Comparison of ENCODE assay signal across 27 mouse cellular contexts in genomic region chr8:123649483-123649882, GRCm38 (mm10). TPM values are rescaled to one million over a fixed set of nuclear protein-coding genes. Genes with fewer than 3 reads are reported as not detected.
DNase-seq lines count a peak whose midpoint lies in the region; ATAC-seq and TF ChIP-seq lines count a peak whose summit lies in the region.
"Had no signal": no experiment of that assay in that cellular context is flagged by ENCODE, and none has a peak within 500 bp of the region (broad histone marks: within the 10 kb centered on the region; RNA-seq: fewer than 3 reads in every experiment).

No protein-coding gene starts in this region.

- ATAC-seq in lung, postnatal 0 days, result no peak
- no peak for ATAC-seq in intestine, postnatal 0 days
- no peak for ATAC-seq in stomach, embryonic 16.5 days (ENCODE audit: insufficient read depth, low FRiP score)
- no peak for ATAC-seq in neural tube, embryonic 15.5 days (ENCODE audit: low FRiP score)
- ATAC-seq: forebrain, embryonic 16.5 days had no signal

- no peaks in the 10 kb centered on the region for H3K27me3 ChIP-seq in lung, postnatal 0 days (replicated peaks; ENCODE audit: insufficient read depth, low read length)
- no peaks in the 10 kb centered on the region for H3K27me3 ChIP-seq in intestine, postnatal 0 days (replicated peaks; ENCODE audit: control insufficient read depth, insufficient read depth, low read length)
- H3K27me3 ChIP-seq in stomach, embryonic 16.5 days (ENCODE audit: control insufficient read depth, insufficient read depth, low read length), result no peaks in the 10 kb centered on the region
- 0 out of 2 replicates have a peak, but pooled peaks cover 7% of the 10 kb centered on the region for H3K27me3 ChIP-seq in neural tube, embryonic 15.5 days (replicated peaks)
- H3K27me3 ChIP-seq: embryonic facial prominence, embryonic 12.5 days; limb, embryonic 15.5 days had no signal

- no peak overlapping the region for H3K4me2 ChIP-seq in lung, postnatal 0 days (replicated peaks; ENCODE audit: low read depth, low read length)
- peak overlapping the region; percentile 45 for H3K4me2 ChIP-seq in intestine, postnatal 0 days (replicated peaks; ENCODE audit: low read depth)
- peak overlapping the region; percentile 19; the same call in 1 of the 2 replicates for H3K4me2 ChIP-seq in stomach, embryonic 16.5 days (ENCODE audit: low read depth, low read length)
- no peak overlapping the region for H3K4me2 ChIP-seq in neural tube, embryonic 15.5 days
- H3K4me2 ChIP-seq: embryonic facial prominence, embryonic 12.5 days; heart, embryonic 13.5 days; hindbrain, embryonic 14.5 days; limb, embryonic 15.5 days; liver, embryonic 13.5 days; midbrain, embryonic 12.5 days had no signal

- TF ChIP-seq CTCF in lung, postnatal 0 days (IDR thresholded peaks at IDR 0.05), result no peak
- no peak for TF ChIP-seq CTCF in intestine, postnatal 0 days (IDR thresholded peaks at IDR 0.05; ENCODE audit: low read depth)

- WGBS in lung, postnatal 0 days, result 41% methylated on average over 12 of the region's 12 CpGs
- WGBS in intestine, postnatal 0 days, result 50% methylated on average over 12 of the region's 12 CpGs
- WGBS in stomach, embryonic 16.5 days, result 58% methylated on average over 12 of the region's 12 CpGs
- 92% methylated on average over 12 of the region's 12 CpGs for WGBS in neural tube, embryonic 15.5 days

- DNase-seq in lung, postnatal 0 days (ENCODE audit: low spot score), result peak; percentile 61
- DNase-seq in lung, postnatal 25 days (ENCODE audit: low spot score), result no peak
- DNase-seq in NIH3T3 (ENCODE audit: low read depth), result peak; percentile 76
- DNase-seq in kidney, adult 18-20 months, result no peak
- DNase-seq: adrenal gland, postnatal 25 days; cerebellum, adult 11-12 months; cerebellum, adult 9-11 months; embryo, embryonic 11 days; heart, postnatal 10 days; kidney, adult 9 months; layer of hippocampus, postnatal 36 days; liver, embryonic 13.5 days; retina, postnatal 1 day; right cerebral cortex, postnatal 14 days; thymus, adult 18-20 months; thymus, postnatal 25 days had no signal

- H3K9me3 ChIP-seq in lung, postnatal 0 days (ENCODE audit: low read length), result no peaks in the 10 kb centered on the region
- no peaks in the 10 kb centered on the region for H3K9me3 ChIP-seq in intestine, postnatal 0 days (ENCODE audit: control insufficient read depth)
- no peaks in the 10 kb centered on the region for H3K9me3 ChIP-seq in stomach, embryonic 16.5 days (replicated peaks; ENCODE audit: control insufficient read depth, low read length)
- H3K9me3 ChIP-seq in neural tube, embryonic 15.5 days (replicated peaks), result no peaks in the 10 kb centered on the region
- H3K9me3 ChIP-seq: embryonic facial prominence, embryonic 12.5 days; heart, embryonic 13.5 days; limb, embryonic 10.5 days; limb, embryonic 15.5 days; liver, embryonic 13.5 days; midbrain, embryonic 12.5 days had no signal

- H3K36me3 ChIP-seq in lung, postnatal 0 days (ENCODE audit: insufficient read depth, low read length), result no peaks in the 10 kb centered on the region
- no peaks in the 10 kb centered on the region for H3K36me3 ChIP-seq in intestine, postnatal 0 days (ENCODE audit: control insufficient read depth, insufficient read depth)
- H3K36me3 ChIP-seq in stomach, embryonic 16.5 days (ENCODE audit: control insufficient read depth, insufficient read depth, low read length), result no peaks in the 10 kb centered on the region
- no peaks in the 10 kb centered on the region for H3K36me3 ChIP-seq in neural tube, embryonic 15.5 days
- H3K36me3 ChIP-seq: embryonic facial prominence, embryonic 12.5 days; G1E; heart, embryonic 13.5 days; limb, embryonic 10.5 days; limb, embryonic 15.5 days; liver, embryonic 13.5 days; midbrain, embryonic 12.5 days had no signal

- H3K4me1 ChIP-seq in lung, postnatal 0 days (ENCODE audit: insufficient read depth, low read depth, low read length), result peaks cover 3% of the 10 kb centered on the region; the same call in 1 of the 2 replicates
- H3K4me1 ChIP-seq in intestine, postnatal 0 days (replicated peaks; ENCODE audit: control insufficient read depth, insufficient read depth, low read length), result no peaks in the 10 kb centered on the region; the same call in 1 of the 2 replicates
- peaks cover 13% of the 10 kb centered on the region for H3K4me1 ChIP-seq in stomach, embryonic 16.5 days (ENCODE audit: control insufficient read depth, insufficient read depth, low read length)
- peaks cover 5% of the 10 kb centered on the region; the same call in 1 of the 2 replicates for H3K4me1 ChIP-seq in neural tube, embryonic 15.5 days

- H3K27ac ChIP-seq in lung, postnatal 0 days (ENCODE audit: low read length), result peak overlapping the region; percentile 58; the same call in 1 of the 2 replicates
- peak overlapping the region; percentile 96; the same call in 1 of the 2 replicates for H3K27ac ChIP-seq in intestine, postnatal 0 days (ENCODE audit: low read depth, low read length)
- H3K27ac ChIP-seq in stomach, embryonic 16.5 days (ENCODE audit: low read length), result no peak overlapping the region
- no peak overlapping the region for H3K27ac ChIP-seq in neural tube, embryonic 15.5 days (replicated peaks)
- H3K27ac ChIP-seq: embryonic facial prominence, embryonic 12.5 days; hindbrain, embryonic 14.5 days; limb, embryonic 15.5 days; liver, embryonic 13.5 days; midbrain, embryonic 12.5 days had no signal

- H3K4me3 ChIP-seq in lung, postnatal 0 days (ENCODE audit: low read depth, low read length), result no peak overlapping the region
- H3K4me3 ChIP-seq in intestine, postnatal 0 days (ENCODE audit: low read depth, low read length), result no peak overlapping the region
- H3K4me3 ChIP-seq in stomach, embryonic 16.5 days (replicated peaks; ENCODE audit: low read length), result no peak overlapping the region
- H3K4me3 ChIP-seq in neural tube, embryonic 15.5 days (replicated peaks), result no peak overlapping the region
- H3K4me3 ChIP-seq: embryonic facial prominence, embryonic 12.5 days; heart, embryonic 13.5 days; limb, embryonic 10.5 days; limb, embryonic 15.5 days; liver, embryonic 13.5 days; midbrain, embryonic 12.5 days had no signal

- TF ChIP-seq EP300 in lung, postnatal 0 days (IDR thresholded peaks at IDR 0.05), result no peak

- H3K9ac ChIP-seq in lung, postnatal 0 days (replicated peaks; ENCODE audit: low read depth), result no peak overlapping the region
- no peak overlapping the region for H3K9ac ChIP-seq in intestine, postnatal 0 days (ENCODE audit: low read depth, low read length)
- no peak overlapping the region for H3K9ac ChIP-seq in stomach, embryonic 16.5 days (ENCODE audit: low read length)
- H3K9ac ChIP-seq in neural tube, embryonic 15.5 days (replicated peaks), result no peak overlapping the region
- H3K9ac ChIP-seq: embryonic facial prominence, embryonic 12.5 days; heart, embryonic 13.5 days; hindbrain, embryonic 14.5 days; limb, embryonic 15.5 days; liver, embryonic 13.5 days; midbrain, embryonic 12.5 days had no signal

RNA-seq across cellular contexts. Expression of gene Rhou, which starts 4.2 kb away (rescaled TPM):
- 5.8 and 8.7 TPM in 2 replicates for polyA plus RNA-seq in lung, postnatal 0 days (2015; fragmentation: Nextera tagmentation; extraction: Ambion mirVana)
- 18.7 and 19.5 TPM in 2 replicates for polyA plus RNA-seq in intestine, postnatal 0 days (2015; fragmentation: Nextera tagmentation; extraction: Ambion mirVana)
- polyA plus RNA-seq in stomach, embryonic 16.5 days (2015; fragmentation: Nextera tagmentation; extraction: Ambion mirVana), result 7.8 and 8.7 TPM in 2 replicates
- polyA plus RNA-seq in neural tube, embryonic 15.5 days (2015; fragmentation: Nextera tagmentation; extraction: Ambion mirVana), result 12.4 and 12.7 TPM in 2 replicates
- polyA plus RNA-seq: G1E had no signal

Comparison
In these comparisons a context has a peak if more than half of its experiments do, and no peak if none do; other contexts are left out.
1. DNase-seq: peak in lung, postnatal 0 days (single experiment) and NIH3T3 (single experiment); none in lung, postnatal 25 days (single experiment) and kidney, adult 18-20 months (single experiment).
2. H3K27ac ChIP-seq: peak in lung, postnatal 0 days (single experiment) and intestine, postnatal 0 days (single experiment); none in stomach, embryonic 16.5 days (single experiment) and neural tube, embryonic 15.5 days (single experiment).
3. H3K4me2 ChIP-seq: peak in intestine, postnatal 0 days (single experiment) and stomach, embryonic 16.5 days (single experiment); none in lung, postnatal 0 days (single experiment) and neural tube, embryonic 15.5 days (single experiment).